Mouse (Mus musculus): ENCODE results near the gene 4933427D14Rik. TPM values are rescaled to one million over a fixed set of nuclear protein-coding genes. Genes with fewer than 3 reads are reported as not detected.
A peak's percentile ranks its signal among the peaks of the same experiment; 100 is the strongest.

Gene 4933427D14Rik
- polyA plus RNA-seq (2017; shearing (Covaris generic)) = 10 to 100 TPM; 18.5 to 19.6 TPM

DNA sequence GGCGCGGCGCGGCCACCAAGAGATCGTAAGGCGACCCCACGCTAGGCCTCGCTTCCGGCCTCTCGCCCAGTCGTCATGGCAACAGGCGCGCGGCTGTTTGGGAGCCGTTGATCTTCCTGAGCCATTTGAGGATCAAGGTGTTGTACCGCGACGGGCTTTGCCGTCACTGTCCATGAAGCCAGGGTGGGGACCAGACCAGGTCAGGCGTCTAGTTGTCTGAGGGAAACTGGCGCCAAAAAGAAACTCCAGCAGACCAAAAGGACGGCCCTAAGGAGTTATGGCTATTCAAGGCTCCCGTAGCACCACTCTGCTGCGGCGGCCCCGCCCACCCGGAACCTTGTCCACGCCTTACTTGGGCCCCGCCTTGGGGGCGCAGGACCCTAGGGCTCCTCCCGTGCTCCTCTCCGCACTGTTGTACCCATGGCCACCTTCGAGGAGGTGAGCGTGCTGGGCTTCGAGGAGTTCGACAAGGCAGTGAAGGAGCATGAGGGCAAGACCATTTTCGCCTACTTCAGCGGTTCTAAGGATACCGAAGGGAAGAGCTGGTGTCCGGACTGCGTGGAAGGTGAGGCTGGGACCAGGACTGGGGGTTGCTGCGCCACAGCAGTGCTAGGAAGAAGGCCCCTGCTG, at the start of gene 4933427D14Rik, which contains the start of gene Txndc17:
Gene 4933427D14Rik (minus strand): TSS at position 256 of the 630 bp plus-strand sequence.
Gene Txndc17 (plus strand): TSS at position 344 of the 630 bp plus-strand sequence.
- ATAC-seq = peak; percentile 93

DNA sequence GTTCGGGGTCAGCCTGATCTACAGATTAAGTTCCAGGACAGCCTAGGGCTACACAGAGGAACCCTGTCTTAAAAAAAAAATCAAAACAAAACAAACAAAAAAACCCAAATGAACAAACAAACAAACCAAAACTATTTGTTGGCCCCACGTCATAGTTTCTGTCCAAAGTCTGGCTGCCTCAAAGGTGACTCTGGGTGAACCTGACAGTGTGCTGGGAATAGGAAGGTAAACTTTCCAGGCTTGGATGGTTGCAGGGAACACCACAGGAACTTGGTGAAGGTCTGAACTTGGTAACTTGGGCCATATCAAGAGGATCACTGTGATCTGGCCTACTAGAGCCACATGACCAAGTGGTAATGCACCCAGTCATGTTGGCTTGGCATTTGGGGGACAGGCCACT, 49.2 kb upstream of the 4933427D14Rik start:
- ATAC-seq = no peak

DNA sequence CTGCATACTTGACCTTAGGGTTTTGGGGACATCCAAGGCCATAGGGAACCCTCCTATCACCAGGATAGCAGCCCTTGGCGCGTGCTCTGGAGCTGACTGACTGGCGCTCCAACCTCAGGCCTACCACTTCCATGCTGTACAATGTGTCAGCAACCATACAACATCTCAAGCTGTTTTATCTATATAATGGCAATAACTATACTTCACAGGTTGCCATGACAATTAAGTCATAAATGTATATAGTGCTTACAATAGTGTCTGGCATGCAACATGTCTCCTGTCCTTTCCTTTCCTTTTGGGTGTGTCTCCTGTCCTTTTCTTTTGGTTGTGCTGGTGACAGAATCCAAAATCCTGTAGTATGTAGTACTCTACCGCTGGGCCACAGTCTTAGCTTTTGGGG, 48.4 kb upstream of the 4933427D14Rik start:
- no peak for ATAC-seq

DNA sequence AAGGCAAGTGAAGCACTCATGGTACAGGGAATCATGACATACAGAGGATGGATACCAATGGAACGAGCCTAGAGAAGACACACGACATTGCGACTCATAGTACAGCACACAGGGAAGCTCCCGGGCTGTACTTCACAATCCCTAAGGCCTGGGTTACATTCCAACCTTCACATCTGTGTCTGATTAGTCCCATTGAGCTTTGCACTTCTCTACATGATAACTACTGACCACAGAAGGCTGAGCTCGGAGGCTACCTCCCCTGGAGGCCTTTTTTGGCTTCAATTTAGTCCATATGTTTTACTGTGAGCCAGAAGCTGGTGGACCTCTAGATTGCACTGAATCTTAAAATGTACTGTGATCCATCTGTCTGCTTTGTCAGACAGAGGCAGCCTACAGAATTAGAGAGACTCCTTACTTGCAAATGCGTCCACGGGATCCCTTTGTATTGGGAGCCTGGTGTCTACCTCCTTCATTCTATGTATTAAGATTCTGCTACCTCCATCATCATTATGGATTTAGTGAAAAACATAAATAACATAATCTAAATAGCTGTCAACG, 38.0 kb upstream of the 4933427D14Rik start:
- ATAC-seq = no peak

DNA sequence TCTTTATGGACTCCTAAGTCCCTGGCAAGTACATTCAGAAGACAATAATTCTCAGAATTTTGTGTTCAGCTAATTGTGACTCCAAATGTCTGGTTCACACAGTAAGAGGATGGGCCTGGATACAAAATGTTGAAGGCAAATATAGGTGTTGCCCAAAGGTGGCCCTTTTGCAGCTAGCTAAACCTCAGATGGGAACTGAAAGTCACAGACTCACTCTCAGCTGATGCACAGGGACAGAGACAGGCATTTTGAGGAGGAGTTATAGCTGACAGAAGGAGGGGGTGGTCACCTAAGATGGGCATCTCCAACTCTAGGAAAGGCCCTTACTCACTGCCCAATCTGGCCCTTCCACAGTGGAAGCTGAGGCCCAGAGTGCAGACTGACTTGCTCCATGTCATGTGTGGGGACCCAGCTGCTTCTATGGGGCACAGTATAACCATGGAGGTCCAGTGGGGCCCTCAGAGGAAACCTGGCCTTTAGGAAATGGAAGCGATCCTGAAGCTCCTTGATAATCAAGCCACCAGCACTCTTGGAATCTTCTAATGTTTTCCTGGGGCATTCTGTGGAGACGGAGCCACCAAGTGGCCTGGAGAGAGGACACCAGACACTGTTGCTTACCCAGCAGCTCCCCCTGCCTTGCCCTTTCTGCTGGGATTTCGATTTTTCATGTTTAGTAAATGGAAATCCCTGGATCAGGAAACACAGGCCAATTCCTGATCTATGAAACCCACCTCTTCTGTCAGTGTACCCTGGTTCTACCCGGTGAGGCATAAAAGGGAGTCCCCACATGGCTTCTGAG, 33.0 kb upstream of the 4933427D14Rik start:
- no peak for ATAC-seq

DNA sequence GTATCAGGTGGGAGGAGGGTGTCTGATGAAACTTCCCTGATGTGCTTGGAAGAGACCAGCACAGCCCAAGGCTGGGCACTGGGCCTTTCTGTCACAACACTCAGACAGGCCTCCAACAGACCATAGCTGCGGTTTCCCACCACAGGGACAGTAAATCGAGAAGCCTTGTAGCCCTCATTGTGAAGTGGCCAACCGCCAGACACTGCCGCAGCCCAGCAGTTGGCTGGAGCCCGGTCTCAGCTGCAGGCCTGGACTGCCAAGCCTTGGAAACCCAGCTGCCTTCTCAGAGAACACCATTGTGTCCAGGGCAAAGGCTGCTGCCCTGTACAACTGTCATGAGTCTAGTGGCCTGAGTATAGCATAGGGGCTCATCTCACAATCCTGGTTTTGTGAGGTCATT, 26.8 kb upstream of the 4933427D14Rik start:
- no peak for ATAC-seq

DNA sequence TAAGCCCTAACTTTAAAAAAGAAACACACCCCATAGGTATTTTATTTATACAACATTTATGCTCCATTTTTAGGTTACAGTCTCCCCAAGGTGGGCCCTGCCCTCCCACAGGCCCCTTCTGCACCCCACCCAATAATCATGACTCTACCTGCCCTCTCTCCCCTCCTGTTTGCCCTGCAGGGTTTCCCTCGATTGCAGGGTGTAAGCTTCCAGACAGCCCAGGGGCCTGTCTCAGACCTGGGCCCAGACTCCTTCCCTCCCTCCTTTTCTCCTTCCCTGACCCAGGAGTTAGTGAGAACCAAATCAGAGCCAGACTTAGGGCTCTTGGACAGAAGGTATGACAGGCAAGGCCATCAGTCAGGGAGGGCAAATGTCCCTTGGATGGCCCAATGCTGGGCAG, 25.7 kb upstream of the 4933427D14Rik start:
- ATAC-seq = no peak

DNA sequence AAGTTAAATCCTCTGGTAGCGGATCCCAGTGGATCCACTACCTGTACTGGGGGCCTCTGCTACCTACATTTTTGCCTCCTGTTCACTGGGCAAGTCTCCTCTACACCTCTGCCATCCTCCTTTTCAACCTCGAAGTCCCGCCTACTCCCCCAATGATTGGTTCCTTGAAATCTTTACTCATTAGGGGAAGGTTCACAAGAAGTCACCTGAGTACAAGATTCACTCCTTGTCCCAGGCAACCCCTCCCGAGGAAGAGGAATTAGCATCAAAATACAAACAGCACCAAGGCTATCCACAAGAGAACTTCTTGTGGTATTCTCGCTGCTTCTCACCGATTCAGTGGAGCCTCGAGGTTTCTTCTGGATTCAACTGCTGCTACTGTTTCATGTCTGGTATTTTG, 24.8 kb upstream of the 4933427D14Rik start:
- ATAC-seq = no peak

DNA sequence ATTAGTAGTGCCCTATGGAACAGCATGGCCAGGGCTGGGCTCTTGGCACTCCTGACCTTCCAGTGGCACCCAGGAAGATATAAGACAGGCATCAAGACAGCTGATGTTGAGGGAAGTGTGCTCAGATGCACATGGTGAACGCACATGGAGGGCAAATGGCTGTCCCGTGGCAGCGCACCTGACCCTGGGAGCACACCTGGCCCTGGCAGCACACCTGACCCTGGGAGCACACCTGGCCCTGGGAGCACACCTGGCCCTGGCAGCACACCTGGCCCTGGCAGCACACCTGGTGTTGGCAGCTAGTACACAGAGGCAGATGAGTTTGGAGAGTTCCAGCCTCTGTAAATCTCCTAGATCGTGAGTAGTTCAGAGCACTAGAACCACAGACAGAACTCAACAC, 21.3 kb upstream of the 4933427D14Rik start:
- no peak for ATAC-seq

DNA sequence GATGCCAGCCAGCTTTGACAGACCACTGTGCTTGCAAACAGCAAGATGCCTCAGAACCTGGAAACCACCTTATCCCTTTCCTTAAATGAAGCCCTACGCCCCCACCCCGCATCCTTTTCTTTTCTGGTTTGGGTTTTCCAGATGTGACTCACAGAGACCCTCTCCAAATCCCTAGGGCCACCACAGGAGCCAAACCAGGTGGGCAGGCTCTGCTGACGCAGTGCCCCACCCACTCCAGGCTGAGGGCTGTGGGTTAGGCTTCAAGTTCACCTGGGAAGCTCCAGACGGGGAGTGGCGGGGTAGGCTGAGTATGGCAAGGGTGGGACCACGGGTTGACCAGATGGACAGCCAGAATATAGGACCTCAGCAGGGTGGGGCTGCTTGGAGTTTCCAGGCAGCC, 19.6 kb upstream of the 4933427D14Rik start:
- no peak for ATAC-seq

DNA sequence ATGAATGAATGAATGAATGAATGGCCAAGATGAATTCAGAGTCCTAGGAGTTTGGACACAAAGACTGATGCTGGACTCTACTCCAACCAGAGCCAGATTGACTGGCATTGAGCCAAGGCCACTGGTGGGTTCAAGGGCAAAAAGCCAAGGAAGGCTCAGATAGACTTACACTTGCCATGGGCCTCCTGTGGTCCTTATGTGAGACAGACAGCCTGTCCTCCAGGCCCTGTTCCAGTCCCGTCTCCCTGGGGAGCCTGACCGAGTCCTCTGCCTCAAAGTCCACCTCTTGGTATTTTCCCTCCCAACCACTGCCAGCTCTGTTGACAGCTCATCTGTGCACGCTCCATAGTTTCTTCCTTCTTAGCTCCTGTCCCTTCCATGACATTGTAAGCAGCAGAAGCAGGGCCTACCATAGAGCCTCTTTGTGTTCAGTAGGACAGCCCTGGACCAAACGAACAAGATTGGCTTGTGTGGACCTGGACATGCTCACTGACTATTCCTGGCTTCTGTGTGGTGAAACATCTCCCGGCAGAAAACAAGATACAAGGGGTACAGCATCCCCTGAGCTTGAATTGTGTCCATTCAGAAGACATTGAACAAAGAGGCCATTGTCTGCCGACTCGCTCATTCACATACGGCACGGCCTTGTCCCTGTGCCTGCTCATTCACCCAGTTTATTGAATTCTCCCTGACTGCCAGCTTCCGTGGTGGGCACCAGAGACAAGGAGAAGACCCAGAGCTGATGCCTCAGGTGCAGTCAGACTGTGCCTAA, 18.9 kb upstream of the 4933427D14Rik start:
- ATAC-seq = no peak

DNA sequence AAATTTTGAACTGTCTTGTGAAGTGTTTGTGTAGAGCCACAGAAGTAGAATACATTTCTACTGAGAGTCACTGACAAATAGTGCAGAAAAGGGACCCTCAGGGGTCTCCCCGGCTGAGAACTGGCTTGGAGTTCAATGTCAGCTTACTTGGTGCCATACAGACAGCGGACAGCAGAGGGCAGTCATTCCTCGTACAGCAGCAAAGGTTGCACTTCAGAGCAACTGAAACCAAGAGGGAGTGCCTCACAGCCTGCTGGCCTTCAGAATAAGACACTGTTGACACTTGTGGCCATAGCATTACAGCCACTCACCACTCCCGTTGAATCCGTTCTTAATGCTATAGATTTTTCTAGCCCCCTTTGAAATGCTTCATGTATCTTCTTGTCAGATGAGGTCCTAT, 17.6 kb upstream of the 4933427D14Rik start:
- ATAC-seq = peak; percentile 57

DNA sequence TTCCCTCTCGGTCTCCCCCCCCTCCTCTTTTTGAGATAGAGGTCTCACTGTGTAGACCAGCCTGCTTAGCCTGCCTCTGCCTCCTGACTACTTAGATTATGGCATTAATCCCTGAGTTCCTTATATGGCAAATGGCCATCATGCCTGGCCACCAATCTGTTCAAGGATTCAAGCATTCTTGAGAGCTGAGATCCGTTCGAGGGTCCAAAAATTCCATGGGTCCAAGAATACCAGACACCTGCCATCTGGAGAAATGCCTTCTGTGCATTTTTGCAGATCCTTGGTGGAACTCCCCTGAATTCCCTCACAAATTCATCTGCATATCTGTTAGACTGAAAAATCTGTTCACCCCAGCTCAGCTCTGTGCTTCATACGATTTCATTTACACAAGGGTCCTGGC, 16.2 kb upstream of the 4933427D14Rik start:
- no peak for ATAC-seq

DNA sequence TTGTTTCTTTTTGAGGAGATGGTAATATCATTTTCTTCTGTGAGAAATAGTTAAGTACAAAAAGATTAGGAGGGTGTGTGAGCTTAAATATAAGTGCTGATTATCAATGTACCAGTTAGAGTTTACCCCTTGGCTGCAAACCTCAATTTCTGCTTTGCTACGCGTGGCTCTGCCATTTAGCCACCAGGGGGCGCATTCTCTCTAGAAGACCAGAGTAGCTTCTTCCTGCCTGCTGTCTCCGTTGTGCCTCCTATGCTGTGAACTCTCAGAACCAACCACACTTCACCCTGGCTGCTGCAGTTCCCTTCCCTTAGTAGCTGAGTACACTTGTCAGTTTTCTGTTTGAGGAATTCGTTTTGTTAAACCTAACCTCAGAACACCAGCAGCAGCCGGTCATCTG, 14.0 kb upstream of the 4933427D14Rik start:
- ATAC-seq = peak; percentile 80

DNA sequence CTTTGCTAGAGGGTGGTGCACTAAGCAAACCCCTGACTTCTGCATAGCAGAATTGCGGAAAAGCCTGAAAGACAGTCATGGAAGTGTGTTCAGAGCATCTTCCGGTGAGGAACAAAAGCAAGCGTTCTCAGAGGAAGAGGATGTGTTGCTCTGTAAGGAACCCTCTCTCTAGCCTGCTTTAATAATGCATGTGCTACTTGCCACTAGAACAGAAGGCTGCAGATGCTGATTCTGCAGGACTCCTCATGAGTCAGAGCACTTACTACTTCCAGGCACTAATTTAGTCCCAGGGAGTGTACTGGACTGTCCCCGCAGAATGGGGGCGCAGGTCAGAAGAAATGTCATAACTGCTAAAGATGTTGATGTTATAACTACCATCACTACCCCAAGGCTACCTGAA, 9.9 kb upstream of the 4933427D14Rik start:
- no peak for ATAC-seq

DNA sequence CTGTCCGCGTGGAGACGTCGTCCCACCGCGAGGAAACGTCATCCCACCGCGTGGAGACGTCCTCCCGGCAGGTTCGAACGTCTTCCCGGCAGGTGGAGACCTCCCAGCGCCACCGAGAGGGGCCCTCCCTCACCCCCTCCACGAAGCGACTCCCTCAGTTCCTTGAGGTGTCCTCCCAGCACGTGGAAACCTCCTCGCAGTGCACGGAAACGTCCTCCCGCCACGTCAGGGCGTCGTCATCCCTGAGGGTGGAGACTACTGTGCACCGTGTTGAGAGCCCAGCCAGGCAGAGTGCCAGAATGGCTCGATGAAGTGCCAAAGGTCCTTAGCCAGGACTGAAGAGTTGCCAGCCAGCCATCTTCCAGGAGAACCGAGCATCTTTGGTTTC, 8.1 kb upstream of the 4933427D14Rik start, which contains the start of gene Med31:
Gene Med31 (minus strand): TSS at position 183 of the 388 bp plus-strand sequence.
- peak; percentile 60 for ATAC-seq

DNA sequence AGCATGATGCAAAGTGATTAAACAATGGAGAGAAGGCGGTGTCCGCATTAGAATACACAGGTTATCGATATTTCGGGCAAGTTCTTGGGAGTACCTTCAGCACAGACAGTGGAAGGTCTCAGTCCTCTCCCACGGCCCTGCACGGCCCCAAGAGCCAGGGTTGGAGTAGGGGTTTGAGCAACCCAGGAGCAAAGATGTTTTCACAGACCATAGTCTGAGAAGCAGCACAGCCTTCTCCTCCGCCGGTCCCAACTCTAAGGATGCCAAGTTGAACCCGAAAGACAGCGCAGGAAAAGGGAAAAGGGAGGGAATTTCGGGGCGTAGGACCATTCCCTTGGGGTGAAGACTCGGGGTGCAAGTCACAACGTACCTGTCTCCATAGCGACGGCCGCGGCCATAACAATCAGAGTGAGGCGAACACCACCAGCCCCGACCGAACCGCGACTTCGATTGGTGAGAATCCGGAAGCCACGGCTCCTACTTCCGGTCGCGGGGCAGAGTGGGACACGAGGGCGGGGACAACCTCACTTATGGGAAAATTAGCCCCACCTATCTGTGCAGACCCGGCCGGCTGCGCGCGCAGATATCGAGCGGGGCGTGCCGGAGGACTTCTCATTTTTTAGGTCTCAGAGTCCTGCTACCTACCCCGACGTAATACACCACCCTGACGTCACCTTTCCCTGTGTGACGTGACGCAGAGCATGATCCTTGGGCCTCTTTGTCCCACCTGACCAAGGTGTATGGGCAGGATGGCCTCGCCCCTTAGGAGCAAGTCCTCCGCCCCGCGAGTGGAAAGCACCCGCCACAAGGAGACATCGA, 7.5 kb upstream of the 4933427D14Rik start:
- peak; percentile 90 for ATAC-seq

DNA sequence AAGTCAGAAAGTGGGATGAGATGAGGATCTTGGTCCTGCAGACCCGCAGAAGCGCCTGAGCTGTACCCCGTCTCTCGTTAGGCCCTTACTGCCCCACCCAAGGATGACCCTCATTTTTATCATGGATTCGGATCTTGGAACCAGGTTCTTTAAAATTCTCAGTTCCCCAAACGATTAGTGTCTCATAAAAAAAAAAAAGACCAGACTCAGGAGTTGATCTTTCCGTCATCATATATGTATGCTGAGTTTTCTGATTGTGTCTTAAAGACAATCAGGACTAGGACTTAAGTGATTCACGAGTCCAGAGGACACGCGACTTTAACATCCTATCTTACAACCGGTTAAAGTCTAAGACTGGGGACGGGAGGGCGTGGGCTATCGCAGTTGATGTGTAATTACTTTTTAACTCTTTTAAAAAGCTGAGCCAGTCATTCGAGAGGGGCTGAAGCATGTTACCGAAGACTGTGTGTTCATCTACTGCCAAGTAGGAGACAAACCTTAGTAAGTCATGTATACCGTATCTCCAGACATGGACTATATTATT, 647 bp upstream of the 4933427D14Rik start:
- peak; percentile 9 for ATAC-seq

DNA sequence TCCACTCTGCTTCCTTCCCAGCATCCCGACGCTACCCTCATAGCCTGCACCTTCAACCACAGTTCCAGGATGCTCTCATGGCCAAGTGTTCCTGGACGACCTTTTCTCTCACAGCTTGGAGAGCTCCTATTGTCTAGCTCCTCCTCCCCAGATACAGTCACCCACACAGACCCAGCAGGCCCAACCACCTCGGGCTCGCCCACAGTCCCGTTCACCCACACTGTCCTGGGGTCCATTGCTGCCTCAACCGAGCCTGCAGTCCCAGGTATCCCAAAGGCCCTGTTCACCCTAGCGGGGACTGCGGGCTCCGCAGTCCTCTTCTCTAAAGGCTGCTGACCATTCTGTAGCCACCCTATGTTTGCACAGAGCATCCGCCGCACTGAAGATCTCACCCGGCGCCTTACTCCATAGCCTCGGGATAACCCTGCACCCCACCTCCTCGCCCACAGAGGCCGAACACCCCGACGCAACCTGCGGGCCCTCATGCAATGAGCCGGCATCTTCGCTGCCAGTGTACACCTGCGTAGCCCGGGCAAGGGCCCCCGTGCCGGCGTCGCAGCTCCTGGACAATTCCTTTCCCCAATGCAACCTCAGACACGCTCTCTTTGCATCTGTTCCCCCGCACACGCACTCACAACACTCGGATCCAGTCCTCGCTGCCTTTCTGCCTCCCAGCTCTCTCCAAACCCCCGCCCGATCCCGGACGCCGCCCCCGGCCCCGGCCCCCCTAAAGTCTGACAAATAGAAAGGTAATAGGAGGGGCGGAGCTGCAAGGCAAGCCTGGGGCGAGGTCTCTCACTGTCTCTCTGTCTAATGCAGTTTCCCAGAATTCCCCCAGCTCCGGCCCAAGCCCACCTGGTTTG, 687 bp downstream of the 4933427D14Rik start, which contains the start of gene Gm43951:
Gene Gm43951 (minus strand): TSS at position 500 of the 863 bp plus-strand sequence.
- ATAC-seq = no peak

DNA sequence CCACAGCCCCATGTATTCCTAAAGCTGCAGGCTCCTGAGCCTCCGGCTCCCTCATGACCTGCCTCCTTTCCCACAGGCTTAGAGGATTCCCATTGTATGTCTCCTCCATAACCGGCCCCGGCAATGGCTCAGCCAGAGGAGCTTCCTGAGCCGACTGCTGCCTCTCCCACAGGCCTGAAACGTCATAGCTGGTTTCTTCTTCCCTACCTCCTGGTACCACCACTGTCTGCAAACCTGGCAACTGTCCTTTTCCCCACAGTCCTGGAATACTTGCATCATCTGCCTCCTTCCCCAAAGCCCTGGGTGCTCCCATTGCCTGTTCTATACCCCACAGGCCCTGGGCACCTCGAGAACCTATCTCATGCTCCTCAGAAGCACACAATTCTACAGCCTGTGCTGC, 2.0 kb downstream of the 4933427D14Rik start:
- no peak for ATAC-seq

DNA sequence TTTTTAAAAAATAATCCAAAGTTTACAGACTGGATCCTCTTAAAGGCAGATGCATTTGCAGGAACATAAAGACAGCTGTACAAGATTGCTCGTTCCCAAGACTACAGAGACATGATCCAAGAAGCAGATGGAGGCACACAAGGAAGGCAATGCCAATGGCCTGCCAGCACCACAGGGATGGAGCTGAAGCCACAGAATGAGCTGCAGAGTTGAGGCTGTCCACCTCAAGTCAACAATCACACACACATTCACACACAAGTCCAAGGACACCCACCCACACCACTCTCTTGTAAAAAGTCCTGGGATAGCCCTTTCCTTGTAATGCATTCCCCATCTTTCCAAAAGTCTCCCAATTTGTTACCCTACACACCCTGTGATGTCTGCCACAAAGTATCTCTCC, 3.8 kb downstream of the 4933427D14Rik start:
- ATAC-seq = no peak

Measured in activated CD4-positive, CD25-positive, alpha-beta regulatory T cell, adult 4 months (primary cell).